Mouse (Mus musculus): ENCODE results near the gene Pno1. TPM values are rescaled to one million over a fixed set of nuclear protein-coding genes. Genes with fewer than 3 reads are reported as not detected.

Gene Pno1
- total and polyA plus RNA-seq, 2 experiments from 2014 or later: 9.7 to 54.3 TPM

DNA sequence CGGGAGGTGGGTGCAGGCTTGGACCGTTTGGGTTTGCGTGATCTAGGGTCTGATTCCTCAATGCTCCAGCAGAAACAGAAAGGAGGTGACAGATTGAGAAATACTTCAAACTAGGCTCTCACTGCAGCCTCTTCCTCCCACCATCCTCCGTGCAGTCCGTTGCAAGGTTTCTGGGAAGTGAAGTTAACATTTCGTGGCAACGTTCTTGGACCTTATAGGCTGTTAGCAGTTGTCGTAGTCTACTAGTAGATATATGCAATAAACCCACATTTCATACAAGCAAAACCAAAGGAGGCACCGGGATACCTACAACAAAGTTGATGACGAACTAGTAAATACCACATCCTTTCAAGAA lies 750 bp upstream of the Pno1 start:
- ATAC-seq (ENCODE audit: insufficient read depth, low read depth) (no peak), DNase-seq (ENCODE audit: low spot score) (no peak)
- peak overlapping the region; percentile 85 for H3K9ac ChIP-seq (replicated peaks; ENCODE audit: low read depth, low read length)
- H3K4me1 ChIP-seq (ENCODE audit: control insufficient read depth, insufficient read depth): peaks cover 19% of the 10 kb centered on the region
- H3K4me3 ChIP-seq (ENCODE audit: low read depth, low read length): peak overlapping the region; percentile 98
- no peak for TF ChIP-seq EP300 (IDR thresholded peaks at IDR 0.05; ENCODE audit: low read depth)
- TF ChIP-seq CTCF (IDR thresholded peaks at IDR 0.05; ENCODE audit: low read depth): no peak
- H3K36me3 ChIP-seq (replicated peaks; ENCODE audit: control insufficient read depth, insufficient read depth, low read length): peaks cover 2% of the 10 kb centered on the region; the same call in 1 of the 2 replicates
- H3K4me2 ChIP-seq (ENCODE audit: low read depth, low read length): peak overlapping the region; percentile 84
- peak overlapping the region; percentile 91 for H3K27ac ChIP-seq (ENCODE audit: low read depth)
- WGBS: 2% methylated on average over 10 of the region's 10 CpGs
- no peaks in the 10 kb centered on the region for H3K27me3 ChIP-seq (ENCODE audit: control insufficient read depth, insufficient read depth, low read length)
- H3K9me3 ChIP-seq (replicated peaks; ENCODE audit: control insufficient read depth, low read length): no peaks in the 10 kb centered on the region

DNA sequence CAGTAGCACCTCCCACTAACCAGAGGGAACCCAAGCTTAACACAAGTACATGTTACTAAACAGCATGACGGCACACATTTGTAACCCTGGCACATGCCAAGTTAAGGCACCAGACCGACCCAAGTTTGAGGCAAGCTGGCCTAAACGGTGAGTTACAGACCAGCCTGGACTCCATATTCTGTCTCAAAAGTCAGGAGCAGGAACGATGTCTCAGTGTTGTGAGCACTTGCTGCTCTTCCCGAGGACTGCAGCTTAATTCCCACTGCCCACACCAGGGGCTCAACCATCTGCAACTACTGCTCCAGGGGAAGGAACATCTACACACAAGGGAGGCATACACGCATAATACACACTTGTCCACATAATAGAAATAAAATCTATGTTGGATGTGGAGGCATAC lies 8.9 kb downstream of the Pno1 start:
- Histone ChIP-seq H3K4me3 (ENCODE audit: low read depth, low read length) (no peak overlapping the region), H3K4me1 (ENCODE audit: control insufficient read depth, insufficient read depth) (no peaks in the 10 kb centered on the region), H3K9me3 (replicated peaks; ENCODE audit: control insufficient read depth, low read length) (no peaks in the 10 kb centered on the region), H3K36me3 (replicated peaks; ENCODE audit: control insufficient read depth, insufficient read depth, low read length) (peaks cover 44% of the 10 kb centered on the region), H3K4me2 (ENCODE audit: low read depth, low read length) (no peak overlapping the region), H3K27me3 (ENCODE audit: control insufficient read depth, insufficient read depth, low read length) (no peaks in the 10 kb centered on the region), H3K9ac (replicated peaks; ENCODE audit: low read depth, low read length) (no peak overlapping the region), H3K27ac (ENCODE audit: low read depth) (no peak overlapping the region)
- DNase-seq (ENCODE audit: low spot score) (no peak), ATAC-seq (ENCODE audit: insufficient read depth, low read depth) (no peak)
- WGBS: 85% methylated on average over 6 of the region's 6 CpGs
- no peak for TF ChIP-seq CTCF (IDR thresholded peaks at IDR 0.05; ENCODE audit: low read depth)
- TF ChIP-seq EP300 (IDR thresholded peaks at IDR 0.05; ENCODE audit: low read depth): no peak

DNA sequence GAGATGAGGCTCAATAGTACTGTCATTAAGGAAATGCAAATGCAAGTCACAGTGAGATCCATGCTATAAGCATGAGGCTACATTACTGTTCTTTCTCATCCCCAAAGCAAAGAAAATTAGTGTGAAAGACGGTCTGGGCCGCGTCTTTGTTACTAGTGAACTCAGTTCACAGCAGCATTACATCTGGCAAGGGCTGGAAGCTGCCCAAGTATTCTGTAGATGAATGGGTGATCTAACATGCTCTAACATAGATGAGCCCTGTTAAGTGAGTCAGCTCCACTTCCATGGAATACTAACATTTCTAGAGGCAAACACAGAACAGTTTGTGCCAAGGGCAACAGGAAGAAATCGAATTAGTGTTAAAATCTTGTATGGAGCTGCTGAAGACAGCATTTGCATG lies 10.4 kb downstream of the Pno1 start:
- Histone ChIP-seq H3K4me1 (ENCODE audit: control insufficient read depth, insufficient read depth) (no peaks in the 10 kb centered on the region), H3K36me3 (replicated peaks; ENCODE audit: control insufficient read depth, insufficient read depth, low read length) (peaks cover 47% of the 10 kb centered on the region), H3K4me3 (ENCODE audit: low read depth, low read length) (no peak overlapping the region), H3K9ac (replicated peaks; ENCODE audit: low read depth, low read length) (no peak overlapping the region), H3K27me3 (ENCODE audit: control insufficient read depth, insufficient read depth, low read length) (no peaks in the 10 kb centered on the region), H3K27ac (ENCODE audit: low read depth) (no peak overlapping the region), H3K4me2 (ENCODE audit: low read depth, low read length) (no peak overlapping the region), H3K9me3 (replicated peaks; ENCODE audit: control insufficient read depth, low read length) (no peaks in the 10 kb centered on the region)
- no peak for DNase-seq (ENCODE audit: low spot score)
- no peak for ATAC-seq (ENCODE audit: insufficient read depth, low read depth)
- TF ChIP-seq CTCF (IDR thresholded peaks at IDR 0.05; ENCODE audit: low read depth): no peak
- no peak for TF ChIP-seq EP300 (IDR thresholded peaks at IDR 0.05; ENCODE audit: low read depth)
- 92% methylated on average over 4 of the region's 4 CpGs for WGBS

DNA sequence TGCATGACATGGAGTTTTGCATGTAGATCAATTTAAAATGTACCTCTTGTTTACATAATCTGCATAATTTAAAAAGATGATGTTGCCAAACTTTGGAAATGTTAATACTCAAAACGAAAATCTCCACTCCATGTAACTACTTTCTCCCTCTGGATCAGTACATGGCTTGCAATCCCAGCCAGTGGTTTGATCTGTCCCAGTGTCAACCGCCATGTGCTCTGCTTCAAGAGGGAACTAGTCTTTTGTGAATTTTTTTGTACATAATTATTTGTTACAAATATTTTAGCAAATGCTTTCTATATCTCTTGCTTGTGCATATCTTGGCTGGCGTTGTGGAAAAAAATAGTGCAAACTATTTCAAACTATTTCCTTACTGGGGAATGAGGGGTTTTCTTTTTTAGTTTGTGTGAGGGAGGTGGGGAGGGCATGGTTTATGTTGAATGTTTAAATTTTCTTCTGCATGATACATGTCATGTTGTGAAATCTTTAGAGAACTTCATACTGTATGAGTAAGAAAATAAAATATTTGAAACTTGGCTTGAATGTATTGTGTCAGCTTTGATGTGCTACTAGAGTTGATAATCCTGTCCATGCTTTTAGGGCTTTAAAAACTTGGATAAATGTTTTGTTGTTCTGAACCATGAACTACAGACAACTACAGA lies 11.4 kb downstream of the Pno1 start:
- Histone ChIP-seq H3K4me3 (ENCODE audit: low read depth, low read length) (no peak overlapping the region), H3K4me1 (ENCODE audit: control insufficient read depth, insufficient read depth) (no peaks in the 10 kb centered on the region), H3K9ac (replicated peaks; ENCODE audit: low read depth, low read length) (no peak overlapping the region), H3K27ac (ENCODE audit: low read depth) (no peak overlapping the region), H3K36me3 (replicated peaks; ENCODE audit: control insufficient read depth, insufficient read depth, low read length) (peaks cover 54% of the 10 kb centered on the region), H3K9me3 (replicated peaks; ENCODE audit: control insufficient read depth, low read length) (no peaks in the 10 kb centered on the region), H3K27me3 (ENCODE audit: control insufficient read depth, insufficient read depth, low read length) (no peaks in the 10 kb centered on the region), H3K4me2 (ENCODE audit: low read depth, low read length) (no peak overlapping the region)
- no peak for ATAC-seq (ENCODE audit: insufficient read depth, low read depth)
- DNase-seq (ENCODE audit: low spot score): no peak
- no peak for TF ChIP-seq CTCF (IDR thresholded peaks at IDR 0.05; ENCODE audit: low read depth)
- TF ChIP-seq EP300 (IDR thresholded peaks at IDR 0.05; ENCODE audit: low read depth): no peak
- WGBS: 85% methylated on average over 3 of the region's 3 CpGs

DNA sequence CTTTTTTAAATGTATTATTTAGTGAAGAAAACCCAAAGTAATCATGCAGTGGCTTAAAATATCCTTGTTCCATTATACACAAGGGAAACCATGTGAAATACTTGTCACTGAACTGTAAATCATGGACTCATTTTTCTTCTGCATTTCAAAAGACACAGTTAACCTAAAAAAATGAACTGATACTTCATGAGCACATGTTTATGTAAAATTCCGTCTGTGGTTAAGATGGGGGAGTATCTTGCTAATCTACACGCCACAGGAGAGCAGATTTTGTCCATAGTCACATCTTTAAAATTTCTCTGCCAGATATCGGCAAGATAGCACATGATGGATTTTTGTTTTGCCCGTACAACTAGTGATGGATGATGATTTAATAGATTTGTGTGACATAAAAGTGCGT lies 12.2 kb downstream of the Pno1 start:
- DNase-seq (ENCODE audit: low spot score): no peak
- no peak overlapping the region for H3K27ac ChIP-seq (ENCODE audit: low read depth)
- H3K4me2 ChIP-seq (ENCODE audit: low read depth, low read length): no peak overlapping the region
- H3K4me1 ChIP-seq (ENCODE audit: control insufficient read depth, insufficient read depth): no peaks in the 10 kb centered on the region
- H3K36me3 ChIP-seq (replicated peaks; ENCODE audit: control insufficient read depth, insufficient read depth, low read length): peaks cover 62% of the 10 kb centered on the region
- no peak for TF ChIP-seq EP300 (IDR thresholded peaks at IDR 0.05; ENCODE audit: low read depth)
- no peak overlapping the region for H3K4me3 ChIP-seq (ENCODE audit: low read depth, low read length)
- no peak overlapping the region for H3K9ac ChIP-seq (replicated peaks; ENCODE audit: low read depth, low read length)
- 83% methylated on average over 5 of the region's 5 CpGs for WGBS
- no peaks in the 10 kb centered on the region for H3K9me3 ChIP-seq (replicated peaks; ENCODE audit: control insufficient read depth, low read length)
- H3K27me3 ChIP-seq (ENCODE audit: control insufficient read depth, insufficient read depth, low read length): no peaks in the 10 kb centered on the region
- no peak for ATAC-seq (ENCODE audit: insufficient read depth, low read depth)

Measured in heart, postnatal 0 days (tissue).